Mouse (Mus musculus): ENCODE results near the gene Fhl3.
"Not testable (repeated sequence)": the region's sequence is repeated elsewhere in the genome, so short reads cannot be mapped to it uniquely, and the experiment has no call there.

The Fhl3 gene

GRCm38 (mm10) chr4:124683474-124683873 lies 17.0 kb upstream of the Fhl3 start:
- DNase-seq (ENCODE audit: low read depth, low spot score), result no peak

DNA sequence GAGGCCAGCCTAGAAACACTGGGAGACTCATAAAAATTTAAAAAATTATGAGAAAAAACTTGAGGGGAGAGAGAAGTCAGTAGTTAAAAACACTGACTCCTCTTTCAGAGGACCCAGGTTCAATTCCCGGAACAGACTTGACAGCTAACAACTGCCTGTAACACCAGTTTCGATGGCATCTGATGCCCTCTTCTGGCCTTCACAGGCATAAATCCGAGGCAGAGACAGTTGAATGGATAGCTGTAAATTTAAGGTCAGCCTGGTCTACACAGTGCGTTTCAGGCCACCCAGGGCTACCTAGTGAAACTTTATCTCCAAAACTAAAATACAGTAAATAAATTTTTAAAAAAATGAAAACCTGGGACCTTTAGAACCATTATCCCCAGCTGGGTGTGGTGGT lies 15.5 kb upstream of the Fhl3 start:
- no peak for DNase-seq (ENCODE audit: low read depth, low spot score)

DNA sequence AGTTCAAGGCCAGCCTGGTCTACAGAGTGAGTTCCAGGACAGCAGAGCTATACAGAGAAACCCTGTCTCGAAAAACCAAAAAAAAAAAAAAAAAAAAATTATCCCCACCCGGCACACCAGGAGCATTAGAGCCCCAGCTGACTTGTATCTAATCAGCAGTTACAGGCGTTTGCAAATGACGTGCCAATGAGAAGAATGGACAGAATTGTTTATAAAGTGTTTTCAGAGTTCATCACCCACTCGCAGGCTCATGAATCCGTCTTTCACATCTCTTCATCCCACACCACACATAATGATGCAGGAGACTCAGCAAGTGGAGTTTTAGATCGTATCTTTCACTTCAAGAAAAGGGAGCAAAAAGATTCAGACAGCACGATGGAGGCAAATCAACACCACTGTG lies 15.0 kb upstream of the Fhl3 start:
- DNase-seq (ENCODE audit: low read depth, low spot score), result no peak

GRCm38 (mm10) chr4:124685897-124686402 lies 14.6 kb upstream of the Fhl3 start:
- DNase-seq (ENCODE audit: low read depth, low spot score), result no peak

DNA sequence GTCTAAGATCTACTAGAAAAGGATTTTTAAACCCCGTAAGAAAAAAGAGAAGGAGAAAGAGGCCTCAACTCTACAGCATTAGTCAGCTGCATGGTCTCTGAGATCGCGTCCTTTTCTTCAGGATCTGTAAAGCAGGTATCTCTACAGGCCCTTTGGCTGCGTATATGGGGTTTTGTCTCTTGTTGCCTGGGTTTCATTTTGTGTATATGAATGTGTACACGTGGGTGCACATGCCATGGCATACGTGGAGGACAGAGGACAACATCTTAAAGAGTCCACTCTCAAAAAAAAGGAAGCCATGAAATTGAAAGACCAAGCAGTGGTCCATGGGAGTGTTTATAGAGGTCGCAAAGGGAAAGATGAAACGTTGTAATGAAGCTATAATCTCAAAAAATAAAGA lies 9.0 kb upstream of the Fhl3 start:
- no peak for DNase-seq (ENCODE audit: low read depth, low spot score)

DNA sequence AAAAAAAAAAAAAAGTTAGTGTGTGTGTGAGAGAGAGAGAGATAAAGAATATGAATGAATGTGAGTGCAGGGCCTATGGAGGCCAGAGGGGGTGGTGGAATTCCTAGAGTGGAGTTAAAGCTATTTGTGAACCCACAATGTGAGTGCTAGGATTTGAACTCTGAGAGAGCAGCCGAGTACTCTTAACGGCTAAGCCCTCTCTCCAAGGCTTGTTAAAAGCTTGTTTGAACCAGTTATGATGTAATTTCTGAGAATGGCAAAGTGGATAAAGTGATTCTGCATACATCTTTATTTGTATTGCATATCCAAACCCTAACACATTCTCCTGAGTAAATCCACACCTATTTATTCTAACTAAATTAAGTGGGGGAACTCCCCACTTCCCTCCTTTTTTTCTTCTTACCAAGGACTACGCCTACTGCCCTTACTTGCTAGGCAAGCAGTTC lies 8.1 kb upstream of the Fhl3 start:
- no peak for DNase-seq (ENCODE audit: low read depth, low spot score)

DNA sequence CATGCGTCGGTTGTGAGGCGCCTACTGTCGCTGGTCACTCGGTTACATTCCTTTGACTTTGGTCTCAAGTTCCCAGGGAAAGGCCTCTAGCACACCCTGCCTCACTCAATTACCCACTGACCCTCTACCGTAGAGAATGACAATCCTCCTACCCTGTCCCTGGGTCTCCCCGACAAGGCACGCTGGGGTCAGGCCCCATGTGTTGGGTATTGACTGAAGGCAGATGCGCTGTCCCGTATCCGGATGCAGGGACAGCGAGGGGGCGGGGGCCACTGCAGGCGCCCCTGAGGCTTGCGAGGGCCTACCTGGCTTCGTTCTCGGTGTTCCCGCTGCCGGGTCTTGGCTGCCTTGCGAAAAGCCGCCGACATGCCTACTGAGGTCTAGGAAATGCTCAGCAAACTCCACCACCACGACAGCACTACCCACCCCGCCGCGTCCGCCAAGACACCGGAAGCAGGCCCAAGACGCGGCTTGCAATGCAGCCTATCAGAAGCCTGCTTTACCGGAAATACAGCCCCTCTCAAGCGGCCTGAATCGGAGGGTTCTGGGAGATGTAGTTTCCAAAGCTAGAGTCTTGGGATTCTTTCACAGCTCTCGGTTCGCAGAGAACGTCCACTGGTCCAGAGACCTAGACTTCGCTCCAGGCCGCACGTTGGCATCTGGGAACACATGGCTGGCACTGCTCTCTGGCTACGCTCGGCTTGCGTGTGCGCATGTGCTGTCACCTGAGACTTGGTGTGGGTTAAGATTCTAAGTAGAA lies 7.2 kb upstream of the Fhl3 start, which contains the start of gene Utp11:
Gene Utp11, minus strand, starts transcription at position 466 of the 760 bp plus-strand sequence.
- DNase-seq (ENCODE audit: low read depth, low spot score), result peak; percentile 95

GRCm38 (mm10) chr4:124694572-124694971 lies 5.9 kb upstream of the Fhl3 start:
- DNase-seq (ENCODE audit: low read depth, low spot score), result no peak

DNA sequence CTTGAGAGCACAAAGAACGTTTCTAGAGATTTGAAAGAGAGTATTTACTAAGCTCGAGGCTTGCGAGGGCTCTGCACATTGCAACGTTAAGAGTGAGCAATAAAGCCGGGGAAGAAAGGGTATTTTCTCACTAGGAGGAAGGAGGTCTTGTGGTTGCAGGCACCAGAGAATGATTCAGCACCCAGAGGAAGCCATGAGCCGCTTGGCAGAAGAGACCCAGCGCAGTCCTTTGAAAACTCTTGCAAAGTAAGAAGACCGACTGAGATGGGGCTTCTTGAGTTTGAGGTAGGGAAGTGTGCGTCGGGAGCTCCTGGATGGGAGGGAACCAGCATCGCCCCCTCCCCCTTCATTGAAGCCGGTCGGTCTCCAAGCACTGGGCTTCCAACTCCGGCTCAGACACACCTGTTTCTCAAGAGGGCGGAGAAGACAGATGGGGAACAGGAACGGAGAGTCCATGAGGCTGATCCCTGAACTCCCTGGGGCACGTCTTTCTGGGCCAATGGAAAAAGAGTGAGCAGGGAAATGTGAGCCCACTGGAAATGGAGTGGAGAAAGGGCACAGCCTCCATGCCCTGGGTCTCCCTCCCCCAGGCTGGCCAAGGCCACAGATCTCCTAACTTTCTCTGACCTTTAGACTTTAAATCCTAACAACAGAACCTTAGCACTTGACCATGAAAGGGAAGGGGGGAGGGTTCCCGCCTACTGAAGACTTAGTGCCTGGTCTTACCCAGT lies 4.5 kb upstream of the Fhl3 start:
- peak; percentile 65 for DNase-seq (ENCODE audit: low read depth, low spot score)

- no peak for DNase-seq (ENCODE audit: low read depth, low spot score)
Observed at GRCm38 (mm10) chr4:124699791-124700190, 710 bp upstream of the Fhl3 start.

- DNase-seq (ENCODE audit: low read depth, low spot score), result peak; percentile 62
Observed at GRCm38 (mm10) chr4:124701052-124701845, 748 bp downstream of the Fhl3 start.

GRCm38 (mm10) chr4:124701916-124702315 lies 1.4 kb downstream of the Fhl3 start:
- DNase-seq (ENCODE audit: low read depth, low spot score), result no peak

GRCm38 (mm10) chr4:124703406-124703805 lies 2.9 kb downstream of the Fhl3 start:
- DNase-seq (ENCODE audit: low read depth, low spot score), result no peak

DNA sequence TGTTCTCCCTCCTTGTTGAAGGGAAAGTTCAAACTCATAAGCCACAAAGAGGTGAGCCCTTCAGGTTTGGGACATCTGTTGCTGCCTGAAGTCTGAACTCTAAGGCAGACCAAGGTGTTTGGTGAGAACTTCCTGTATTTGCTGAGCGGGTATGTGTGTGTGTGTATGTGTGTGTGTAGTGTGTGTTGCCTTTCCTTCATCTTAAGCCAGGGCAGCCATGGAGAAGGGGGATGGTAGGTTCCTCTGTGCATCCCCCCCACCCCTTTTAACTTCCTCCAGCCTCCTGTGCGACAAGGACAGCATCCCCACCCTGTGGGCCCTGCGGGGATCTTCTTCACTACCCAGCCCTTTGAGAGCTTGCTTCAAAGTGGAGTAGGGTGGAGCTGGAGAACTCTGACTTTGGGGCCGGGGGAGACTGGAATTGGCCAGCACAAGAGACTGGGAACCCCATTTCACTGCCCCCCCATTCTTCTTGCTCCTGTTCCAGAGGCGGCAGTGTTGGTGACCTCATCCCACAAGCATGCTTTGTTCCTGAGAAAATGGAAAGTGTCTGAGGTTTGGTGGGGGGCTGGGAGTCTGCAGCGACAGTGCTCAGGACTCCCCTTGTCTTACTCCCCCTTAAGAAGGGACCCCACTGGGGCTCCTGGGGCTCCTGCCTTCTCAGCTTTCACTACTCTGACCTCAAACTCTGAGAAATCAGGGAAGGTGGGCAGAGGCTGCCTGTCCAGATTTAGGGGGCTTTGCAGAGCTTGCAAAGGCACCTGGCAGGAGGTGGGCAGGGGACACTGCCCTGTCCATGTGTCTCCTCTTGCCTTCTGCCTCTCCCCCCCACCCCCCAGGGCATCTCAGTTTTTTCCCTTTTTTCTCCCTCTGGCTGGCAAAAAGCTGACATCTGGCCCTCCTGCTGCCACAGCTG lies 3.6 kb downstream of the Fhl3 start:
- DNase-seq (ENCODE audit: low read depth, low spot score), result peak; percentile 47

DNA sequence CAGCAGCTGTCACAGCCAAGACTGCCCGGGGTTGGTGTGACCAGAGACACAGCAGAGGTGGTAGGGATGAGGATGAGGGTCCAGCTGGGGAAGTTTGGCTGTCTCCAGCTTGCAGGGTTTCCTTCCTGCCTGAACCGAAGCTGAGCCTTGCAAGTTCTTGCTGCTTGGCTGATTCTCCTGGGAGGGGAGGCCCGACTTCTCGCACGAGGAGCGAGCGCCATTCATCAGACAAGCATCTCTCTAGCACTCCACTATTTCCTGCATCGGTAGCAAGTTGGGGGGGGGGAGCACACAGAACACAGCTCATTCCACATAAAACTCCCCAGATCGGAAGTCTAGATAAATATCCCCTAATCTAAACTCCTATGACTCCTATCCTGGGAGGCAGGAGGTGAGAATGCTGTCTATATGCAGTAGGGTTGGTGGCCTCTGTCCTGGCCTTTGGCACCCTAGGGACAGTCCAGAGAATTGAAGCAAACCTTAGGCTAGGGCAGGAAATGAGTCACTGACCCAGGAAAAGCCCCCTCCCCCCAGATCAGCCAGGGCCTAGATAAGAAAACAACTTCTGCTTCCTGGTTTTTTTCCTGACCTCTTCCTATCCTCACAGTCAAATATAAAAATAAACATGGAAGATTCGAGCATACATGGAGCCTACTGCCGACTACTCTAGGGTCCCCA lies 4.4 kb downstream of the Fhl3 start:
- no peak for DNase-seq (ENCODE audit: low read depth, low spot score)

DNA sequence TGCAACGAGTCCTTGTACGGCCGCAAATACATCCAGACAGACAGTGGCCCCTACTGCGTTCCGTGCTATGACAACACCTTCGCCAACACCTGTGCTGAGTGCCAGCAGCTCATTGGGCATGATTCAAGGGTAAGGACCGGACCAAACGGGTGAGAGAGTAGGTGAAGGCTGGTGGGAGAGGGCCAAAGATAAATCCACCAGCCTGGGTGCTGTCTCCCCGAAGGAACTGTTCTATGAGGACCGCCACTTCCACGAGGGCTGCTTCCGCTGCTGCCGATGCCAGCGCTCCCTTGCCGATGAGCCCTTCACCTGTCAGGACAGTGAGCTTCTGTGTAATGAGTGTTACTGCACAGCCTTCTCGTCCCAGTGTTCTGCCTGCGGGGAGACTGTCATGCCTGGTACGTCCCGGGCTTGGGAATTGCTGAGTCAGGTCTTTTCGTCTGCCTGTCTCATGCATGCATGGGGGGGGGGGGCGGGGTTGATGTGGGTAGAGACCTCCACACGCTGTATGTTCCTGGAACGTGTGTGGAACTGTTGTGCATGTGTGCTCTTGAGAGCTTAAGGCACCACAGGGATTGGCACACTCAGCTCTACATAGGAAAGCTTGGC lies 5.3 kb downstream of the Fhl3 start:
- DNase-seq (ENCODE audit: low read depth, low spot score), result no peak

- peak; percentile 32 for DNase-seq (ENCODE audit: low read depth, low spot score)
Observed at GRCm38 (mm10) chr4:124707381-124708199, 7.1 kb downstream of the Fhl3 start.

GRCm38 (mm10) chr4:124708200-124708517 lies 7.7 kb downstream of the Fhl3 start:
- not testable (repeated sequence) for DNase-seq (ENCODE audit: low read depth, low spot score)
